Mouse (Mus musculus) heart, embryonic 14.5 days (tissue): ENCODE results near the gene Kctd11. TPM values are rescaled to one million over a fixed set of nuclear protein-coding genes. Genes with fewer than 3 reads are reported as not detected.
A peak's percentile ranks its signal among the peaks of the same experiment; 100 is the strongest.

Source experiments
- ATAC-seq: fragments of 200-750 bp; cut with Nextera tagmentation; 2 replicates; pipeline ENCODE4 v1.8.0; 2017; ENCODE audit warnings: low read depth, moderate TSS enrichment; ENCODE audit not compliant: insufficient number of reproducible peaks, insufficient read depth, low FRiP score
- H3K27ac ChIP-seq, 2 experiments: fragments of 200-500 bp in 1 of 2; fragments of 300-500 bp in 1 of 2; sonication (generic) in 1 of 2; replicated peaks in 1 of 2; 2 replicates each; pipeline ENCODE4 v1.5.1; 2012 to 2014; ENCODE audit warnings: low read depth in 2 of 2, low read length in 2 of 2, control low read depth in 1 of 2, mild to moderate bottlenecking in 1 of 2, mixed read lengths in 1 of 2; ENCODE audit not compliant: control insufficient read depth in 1 of 2, insufficient read depth in 1 of 2
- H3K27me3 ChIP-seq: fragments of 300-500 bp; sonication (generic); 2 replicates; pipeline ENCODE4 v1.6.1; 2014; ENCODE audit warnings: mild to moderate bottlenecking, low read length, control low read depth; ENCODE audit not compliant: control insufficient read depth, insufficient read depth
- H3K36me3 ChIP-seq: fragments of 300-500 bp; sonication (generic); 2 replicates; pipeline ENCODE4 v1.6.1; 2014; ENCODE audit warnings: mild to moderate bottlenecking, control low read depth, low read length, mixed read lengths; ENCODE audit not compliant: control insufficient read depth, insufficient read depth
- H3K4me1 ChIP-seq, 2 experiments: fragments of 200-500 bp in 1 of 2; fragments of 300-500 bp in 1 of 2; sonication (generic) in 1 of 2; 2 replicates each; pipeline ENCODE4 v1.6.1; 2012 to 2014; ENCODE audit warnings: low read length in 2 of 2, control low read depth in 1 of 2, mixed read lengths in 1 of 2; ENCODE audit not compliant: control insufficient read depth in 2 of 2, insufficient read depth in 2 of 2
- H3K4me2 ChIP-seq: fragments of 300-500 bp; sonication (generic); 2 replicates; pipeline ENCODE4 v1.6.1; 2014; ENCODE audit warnings: mild to moderate bottlenecking, low read length
- H3K4me3 ChIP-seq, 2 experiments: fragments of 200-500 bp in 1 of 2; fragments of 300-500 bp in 1 of 2; sonication (generic) in 1 of 2; 2 replicates each; pipeline ENCODE4 v1.5.1; 2012 to 2014; ENCODE audit warnings: low read length in 2 of 2, mild to moderate bottlenecking in 2 of 2, control low read depth in 1 of 2, low read depth in 1 of 2, moderate library complexity in 1 of 2; ENCODE audit not compliant: control insufficient read depth in 1 of 2, insufficient read depth in 1 of 2
- H3K9ac ChIP-seq: fragments of 300-500 bp; sonication (generic); 2 replicates; pipeline ENCODE4 v1.6.1; 2014; ENCODE audit warnings: mild to moderate bottlenecking, low read length
- H3K9me3 ChIP-seq: fragments of 300-500 bp; sonication (generic); 2 replicates; pipeline ENCODE4 v1.6.1; 2016; ENCODE audit warnings: low read length, control low read depth; ENCODE audit not compliant: control insufficient read depth
- WGBS: fragments of 180-500 bp; shearing (Covaris S2); extraction: QIAGEN DNeasy Blood & Tissue Kit; methylation state at CpG from one replicate; pipeline ENCODE4 v1.1.7; 2014; 5-methylcytosine and 5-hydroxymethylcytosine counted together
- polyA plus RNA-seq: library from polyadenylated mRNA; unstranded; fragments of >200 nt; fragmentation: Nextera tagmentation; extraction: Ambion mirVana; gene quantifications from 2 replicates; pipeline ENCODE4 v1.2.1, GENCODE M21; 2014

Gene Kctd11
- polyA plus RNA-seq, 1 experiment from 2014 or later: 2.8 TPM

GRCm38 (mm10) chr11:69846198-69846680, 35.0 kb downstream of the Kctd11 start, which contains the start of gene Plscr3:
Gene Plscr3, plus strand, starts transcription at chr11:69846376.
- Histone ChIP-seq H3K9ac (peak within 1 kb of the TSS; percentile 95), H3K27me3 (no peaks in the 10 kb centered on the region), H3K36me3 (peaks cover 35% of the 10 kb centered on the region), H3K4me2 (peak within 1 kb of the TSS; percentile 89), H3K9me3 (no peaks in the 10 kb centered on the region), H3K27ac (peak within 1 kb of the TSS; percentile 87 to 95), H3K4me3 (peak within 1 kb of the TSS; percentile 57 to 84), H3K4me1 (peaks cover 14 to 19% of the 10 kb centered on the region in 2 experiments)
- WGBS: under 1% methylated on average over 37 of the region's 38 CpGs
- peak; percentile 92 for ATAC-seq

- Histone ChIP-seq H3K4me2 (peak overlapping the region; percentile 89), H3K4me1 (peaks cover 3 to 20% of the 10 kb centered on the region in 2 experiments; a peak in 3 of 4 replicates), H3K36me3 (no peaks in the 10 kb centered on the region), H3K9me3 (no peaks in the 10 kb centered on the region), H3K9ac (peak overlapping the region; percentile 79), H3K4me3 (peak overlapping the region; percentile 67 to 73), H3K27me3 (peaks cover 33% of the 10 kb centered on the region), H3K27ac (peak overlapping the region; percentile 67 to 83)
- under 1% methylated on average over 7 of the region's 7 CpGs for WGBS
- no peak for ATAC-seq
These were observed 42.5 kb downstream of the Kctd11 start for GRCm38 (mm10) chr11:69838714-69839104.

DNA sequence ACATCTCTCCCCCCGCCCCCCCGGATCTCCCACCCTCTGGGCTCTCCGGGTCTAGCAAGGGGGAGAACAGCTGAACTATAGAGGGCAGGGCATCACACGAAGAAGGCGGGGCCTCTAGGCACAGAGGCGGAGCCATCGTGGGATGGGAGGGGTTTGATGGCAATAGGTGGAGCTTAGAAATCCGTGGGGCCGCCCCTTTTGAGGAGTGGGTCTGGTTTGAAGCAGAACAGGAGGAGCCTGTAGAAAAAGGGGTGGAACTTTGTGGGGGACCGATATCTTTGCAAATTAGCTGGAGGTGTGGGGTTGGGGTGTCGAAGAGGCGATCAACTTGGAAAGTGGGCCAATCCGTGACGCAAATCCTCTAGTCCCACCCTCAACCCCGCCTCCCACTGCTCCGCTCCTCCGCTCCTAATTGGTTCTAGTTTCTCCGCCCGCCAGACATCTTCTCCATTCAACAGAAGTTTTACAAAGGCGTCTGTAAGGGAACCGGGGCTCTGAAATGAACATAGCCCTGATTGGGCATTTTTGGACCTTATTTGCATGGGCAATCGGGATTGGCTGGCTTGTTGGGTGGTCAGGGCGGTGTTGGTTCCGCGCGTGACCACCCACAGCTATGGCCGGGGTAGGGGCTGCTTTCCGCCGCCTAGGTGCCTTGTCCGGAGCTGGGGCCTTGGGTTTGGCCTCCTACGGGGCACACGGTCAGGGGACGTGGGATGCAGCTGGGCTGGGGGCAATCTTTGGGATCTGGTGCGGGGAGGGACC, 43.1 kb downstream of the Kctd11 start, which contains the start of gene Tmem256:
Tmem256 (plus strand) TSS at position 563 of the 762 bp plus-strand sequence.
- 0% methylated on average over 34 of the region's 34 CpGs for WGBS
- Histone ChIP-seq H3K4me2 (peak within 1 kb of the TSS; percentile 89), H3K27me3 (peaks cover 39% of the 10 kb centered on the region), H3K4me3 (peak within 1 kb of the TSS; percentile 67 to 73), H3K4me1 (peaks cover 3 to 24% of the 10 kb centered on the region in 2 experiments; a peak in 3 of 4 replicates), H3K27ac (peak within 1 kb of the TSS; percentile 67 to 83), H3K9me3 (no peaks in the 10 kb centered on the region), H3K36me3 (no peaks in the 10 kb centered on the region), H3K9ac (peak within 1 kb of the TSS; percentile 79)
- peak; percentile 93 for ATAC-seq

DNA sequence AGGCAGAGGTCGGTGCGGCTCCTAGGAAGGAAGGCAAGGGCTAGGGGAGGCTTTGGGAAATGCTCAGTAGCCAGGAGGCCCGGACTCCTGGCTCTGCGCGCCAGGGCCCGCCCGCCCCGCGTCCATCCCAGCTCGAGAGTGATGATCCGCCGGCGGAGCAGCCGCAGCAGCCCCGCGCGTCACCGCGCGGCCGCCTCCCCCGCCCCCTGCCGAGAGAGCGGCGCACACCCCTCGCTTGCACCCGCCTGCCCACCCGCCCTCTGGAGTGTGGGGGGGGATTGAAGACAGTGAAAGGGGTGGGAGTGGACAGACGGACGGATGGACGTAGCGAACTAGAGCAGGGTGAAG, 43.6 kb downstream of the Kctd11 start, which contains the start of gene Nlgn2:
Nlgn2 (minus strand) TSS at position 181 of the 348 bp plus-strand sequence.
- Histone ChIP-seq H3K4me3 (peak within 1 kb of the TSS; percentile 67 to 73), H3K27me3 (peaks cover 43% of the 10 kb centered on the region), H3K4me2 (peak within 1 kb of the TSS; percentile 89), H3K36me3 (no peaks in the 10 kb centered on the region), H3K9ac (peak within 1 kb of the TSS; percentile 79), H3K27ac (peak within 1 kb of the TSS; percentile 67 to 83), H3K4me1 (peaks cover 3 to 24% of the 10 kb centered on the region in 2 experiments; a peak in 3 of 4 replicates), H3K9me3 (no peaks in the 10 kb centered on the region)
- peak; percentile 66 for ATAC-seq
- WGBS: 1% methylated on average over 12 of the region's 32 CpGs

- Histone ChIP-seq H3K4me3 (peak overlapping the region; percentile 67 to 73), H3K4me1 (peaks cover 3 to 24% of the 10 kb centered on the region in 2 experiments; a peak in 3 of 4 replicates), H3K9ac (peak overlapping the region; percentile 76), H3K4me2 (peak overlapping the region; percentile 89), H3K9me3 (no peaks in the 10 kb centered on the region), H3K36me3 (no peaks in the 10 kb centered on the region), H3K27ac (peak overlapping the region in 1 of 2 experiments; percentile 58; a peak in 2 of 4 replicates), H3K27me3 (peaks cover 44% of the 10 kb centered on the region)
- under 1% methylated on average over 51 of the region's 52 CpGs for WGBS
- ATAC-seq: no peak
These were observed 44.3 kb downstream of the Kctd11 start for GRCm38 (mm10) chr11:69836703-69837576.

GRCm38 (mm10) chr11:69835966-69836335, 45.3 kb downstream of the Kctd11 start:
- ATAC-seq: no peak
- no peak overlapping the region for H3K27ac ChIP-seq
- H3K4me2 ChIP-seq: peak overlapping the region; percentile 89; the same call in 1 of the 2 replicates
- H3K4me3 ChIP-seq: peak overlapping the region in 1 of 2 experiments; percentile 67; a peak in 1 of 4 replicates
- H3K27me3 ChIP-seq: peaks cover 44% of the 10 kb centered on the region
- H3K9ac ChIP-seq: no peak overlapping the region; the same call in 1 of the 2 replicates
- peaks cover 3 to 24% of the 10 kb centered on the region in 2 experiments; a peak in 3 of 4 replicates for H3K4me1 ChIP-seq
- H3K36me3 ChIP-seq: no peaks in the 10 kb centered on the region
- H3K9me3 ChIP-seq: no peaks in the 10 kb centered on the region
- 20% methylated on average over 4 of the region's 4 CpGs for WGBS
